Mouse (Mus musculus): ENCODE measurements at regions not wholly inside any gene's neighbourhood (a gene's known extent, or its start where the extent isn't known, plus 50 kb on each side); places are given as distances from the start of the nearest gene placed in this dataset.
"Not testable (repeated sequence)": the region's sequence is repeated elsewhere in the genome, so short reads cannot be mapped to it uniquely, and the experiment has no call there.

GRCm38 (mm10) chr8:100069761-100070160 is 653.5 kb upstream of the Cdh8 start:
- H3K4me3 ChIP-seq (ENCODE audit: insufficient read depth in 1 of 2, low read depth in 2 of 2, low read length in 2 of 2) = no peak overlapping the region
- TF ChIP-seq CTCF (IDR thresholded peaks at IDR 0.05; ENCODE audit: low read depth) (no peak), EP300 (IDR thresholded peaks at IDR 0.05; ENCODE audit: low read depth) (no peak)
- 56% methylated on average over 1 of the region's 1 CpGs for WGBS (ENCODE audit: insufficient replicate concordance)
- no peaks in the 10 kb centered on the region for H3K4me1 ChIP-seq (replicated peaks; ENCODE audit: control insufficient read depth in 2 of 2, insufficient read depth in 2 of 2, low read length in 1 of 2)
- no peaks in the 10 kb centered on the region for H3K27me3 ChIP-seq (ENCODE audit: control insufficient read depth, insufficient read depth, low read length)
- no peak overlapping the region for H3K4me2 ChIP-seq (ENCODE audit: low read depth)
- no peak for ATAC-seq (ENCODE audit: insufficient read depth)
- no peak overlapping the region for H3K9ac ChIP-seq (replicated peaks)
- no peaks in the 10 kb centered on the region for H3K9me3 ChIP-seq (ENCODE audit: control insufficient read depth, low read length)
- no peak for DNase-seq (ENCODE audit: low read depth in 3 of 3, low spot score in 3 of 3)
- H3K36me3 ChIP-seq (replicated peaks; ENCODE audit: control insufficient read depth, insufficient read depth, low read depth) = no peaks in the 10 kb centered on the region
- H3K27ac ChIP-seq = no peak overlapping the region

GRCm38 (mm10) chr8:100038931-100039330 is 622.7 kb upstream of the Cdh8 start:
- Histone ChIP-seq H3K4me1 (replicated peaks; ENCODE audit: control insufficient read depth in 2 of 2, insufficient read depth in 2 of 2, low read length in 1 of 2) (no peaks in the 10 kb centered on the region), H3K27me3 (ENCODE audit: control insufficient read depth, insufficient read depth, low read length) (no peaks in the 10 kb centered on the region), H3K9me3 (ENCODE audit: control insufficient read depth, low read length) (no peaks in the 10 kb centered on the region), H3K4me3 (ENCODE audit: insufficient read depth in 1 of 2, low read depth in 2 of 2, low read length in 2 of 2) (no peak overlapping the region), H3K4me2 (ENCODE audit: low read depth) (no peak overlapping the region), H3K9ac (replicated peaks) (no peak overlapping the region), H3K27ac (no peak overlapping the region), H3K36me3 (replicated peaks; ENCODE audit: control insufficient read depth, insufficient read depth, low read depth) (no peaks in the 10 kb centered on the region)
- TF ChIP-seq CTCF (IDR thresholded peaks at IDR 0.05; ENCODE audit: low read depth) (no peak), EP300 (IDR thresholded peaks at IDR 0.05; ENCODE audit: low read depth) (no peak)
- 68% methylated on average over 5 of the region's 5 CpGs for WGBS (ENCODE audit: insufficient replicate concordance)
- ATAC-seq (ENCODE audit: insufficient read depth) (no peak), DNase-seq (ENCODE audit: low read depth in 3 of 3, low spot score in 3 of 3) (no peak)

GRCm38 (mm10) chr8:100034474-100034873 is 618.2 kb upstream of the Cdh8 start:
- Histone ChIP-seq H3K36me3 (replicated peaks; ENCODE audit: control insufficient read depth, insufficient read depth, low read depth) (no peaks in the 10 kb centered on the region), H3K4me3 (ENCODE audit: insufficient read depth in 1 of 2, low read depth in 2 of 2, low read length in 2 of 2) (no peak overlapping the region), H3K4me2 (ENCODE audit: low read depth) (no peak overlapping the region), H3K27ac (no peak overlapping the region), H3K9ac (replicated peaks) (no peak overlapping the region), H3K27me3 (ENCODE audit: control insufficient read depth, insufficient read depth, low read length) (no peaks in the 10 kb centered on the region), H3K9me3 (ENCODE audit: control insufficient read depth, low read length) (no peaks in the 10 kb centered on the region), H3K4me1 (replicated peaks; ENCODE audit: control insufficient read depth in 2 of 2, insufficient read depth in 2 of 2, low read length in 1 of 2) (no peaks in the 10 kb centered on the region)
- 51% methylated on average over 4 of the region's 4 CpGs for WGBS (ENCODE audit: insufficient replicate concordance)
- TF ChIP-seq EP300 (IDR thresholded peaks at IDR 0.05; ENCODE audit: low read depth) (no peak), CTCF (IDR thresholded peaks at IDR 0.05; ENCODE audit: low read depth) (no peak)
- DNase-seq (ENCODE audit: low read depth in 3 of 3, low spot score in 3 of 3) = no peak
- ATAC-seq (ENCODE audit: insufficient read depth) = no peak

- H3K27ac ChIP-seq; H3K9ac ChIP-seq (replicated peaks); H3K4me1 ChIP-seq (replicated peaks; ENCODE audit: control insufficient read depth in 2 of 2, insufficient read depth in 2 of 2, low read length in 1 of 2); H3K4me3 ChIP-seq (ENCODE audit: insufficient read depth in 1 of 2, low read depth in 2 of 2, low read length in 2 of 2); H3K9me3 ChIP-seq (ENCODE audit: control insufficient read depth, low read length); ATAC-seq (ENCODE audit: insufficient read depth); H3K36me3 ChIP-seq (replicated peaks; ENCODE audit: control insufficient read depth, insufficient read depth, low read depth); H3K4me2 ChIP-seq (ENCODE audit: low read depth); H3K27me3 ChIP-seq (ENCODE audit: control insufficient read depth, insufficient read depth, low read length); DNase-seq (ENCODE audit: low read depth in 3 of 3, low spot score in 3 of 3): not testable (repeated sequence)
- WGBS (ENCODE audit: insufficient replicate concordance) = 82% methylated on average over 22 of the region's 23 CpGs
Observed at GRCm38 (mm10) chr8:100030358-100030757, 614.1 kb upstream of the Cdh8 start.

GRCm38 (mm10) chr8:100015638-100016037 is 599.4 kb upstream of the Cdh8 start:
- H3K4me1 ChIP-seq (replicated peaks; ENCODE audit: control insufficient read depth in 2 of 2, insufficient read depth in 2 of 2, low read length in 1 of 2) = no peaks in the 10 kb centered on the region
- H3K27me3 ChIP-seq (ENCODE audit: control insufficient read depth, insufficient read depth, low read length) = no peaks in the 10 kb centered on the region
- no peaks in the 10 kb centered on the region for H3K36me3 ChIP-seq (replicated peaks; ENCODE audit: control insufficient read depth, insufficient read depth, low read depth)
- no peaks in the 10 kb centered on the region for H3K9me3 ChIP-seq (ENCODE audit: control insufficient read depth, low read length)
- no peak overlapping the region for H3K9ac ChIP-seq (replicated peaks)
- no peak overlapping the region for H3K4me2 ChIP-seq (ENCODE audit: low read depth)
- H3K4me3 ChIP-seq (ENCODE audit: insufficient read depth in 1 of 2, low read depth in 2 of 2, low read length in 2 of 2) = no peak overlapping the region
- WGBS (ENCODE audit: insufficient replicate concordance) = 65% methylated on average over 1 of the region's 1 CpGs
- TF ChIP-seq EP300 (IDR thresholded peaks at IDR 0.05; ENCODE audit: low read depth) = no peak
- TF ChIP-seq CTCF (IDR thresholded peaks at IDR 0.05; ENCODE audit: low read depth) = no peak
- ATAC-seq (ENCODE audit: insufficient read depth) = no peak
- no peak for DNase-seq (ENCODE audit: low read depth in 3 of 3, low spot score in 3 of 3)
- no peak overlapping the region for H3K27ac ChIP-seq

- H3K4me2 ChIP-seq (ENCODE audit: low read depth) = no peak overlapping the region
- no peak overlapping the region for H3K4me3 ChIP-seq (ENCODE audit: insufficient read depth in 1 of 2, low read depth in 2 of 2, low read length in 2 of 2)
- TF ChIP-seq EP300 (IDR thresholded peaks at IDR 0.05; ENCODE audit: low read depth) = no peak
- no peak for TF ChIP-seq CTCF (IDR thresholded peaks at IDR 0.05; ENCODE audit: low read depth)
- H3K9me3 ChIP-seq (ENCODE audit: control insufficient read depth, low read length) = no peaks in the 10 kb centered on the region
- no peaks in the 10 kb centered on the region for H3K4me1 ChIP-seq (replicated peaks; ENCODE audit: control insufficient read depth in 2 of 2, insufficient read depth in 2 of 2, low read length in 1 of 2)
- ATAC-seq (ENCODE audit: insufficient read depth) (no peak), DNase-seq (ENCODE audit: low read depth in 3 of 3, low spot score in 3 of 3) (no peak)
- H3K27me3 ChIP-seq (ENCODE audit: control insufficient read depth, insufficient read depth, low read length) = no peaks in the 10 kb centered on the region
- no peak overlapping the region for H3K9ac ChIP-seq (replicated peaks)
- 63% methylated on average over 1 of the region's 1 CpGs for WGBS (ENCODE audit: insufficient replicate concordance)
- H3K27ac ChIP-seq = no peak overlapping the region
- no peaks in the 10 kb centered on the region for H3K36me3 ChIP-seq (replicated peaks; ENCODE audit: control insufficient read depth, insufficient read depth, low read depth)
Observed at GRCm38 (mm10) chr8:99999554-99999953, 583.3 kb upstream of the Cdh8 start.

All from liver, embryonic 14.5 days (tissue).